Mouse (Mus musculus) left cerebral cortex, postnatal 10 days (tissue): ENCODE data around the gene Grhpr. TPM values are rescaled to one million over a fixed set of nuclear protein-coding genes. Genes with fewer than 3 reads are reported as not detected.
"Not testable (repeated sequence)": the region's sequence is repeated elsewhere in the genome, so short reads cannot be mapped to it uniquely, and the experiment has no call there.

ENCODE experiments used
- DNase-seq, 2 experiments: peaks; one replicate each; pipeline ENCODE4 v3.0.0; 2021 to 2022; ENCODE audit warnings: low spot score in 2 of 2, mixed read lengths in 1 of 2; ENCODE audit errors: extremely low spot score in 1 of 2
- intact Hi-C: fragments of 180-260 bp; cut with DNase I; formaldehyde crosslinking; loops from one replicate; pipeline ENCODE4 v1.15.1; 2025
- total RNA-seq, 2 experiments: library from RNA; stranded (reverse); gene quantifications; 2 replicates each; pipeline ENCODE4 v1.2.3; 2021

Grhpr gene
- total RNA-seq, 2 experiments from 2014 or later, result 9.5 to 10.1 TPM

- no peak for DNase-seq
- intact Hi-C loops, result loop anchor here (10.0 kb wide), 1 partner anchor 844 kb away; no protein-coding TSS in a partner anchor
Measured at GRCm38 (mm10) chr4:45010806-45011415, 29.7 kb downstream of the Grhpr start.

- DNase-seq, result peak in 1 of 2 experiments; percentile 27
- intact Hi-C loops, result loop anchor here (10.0 kb wide), 1 partner anchor 843 kb away; no protein-coding TSS in a partner anchor
Measured at GRCm38 (mm10) chr4:45011581-45012104, 30.4 kb downstream of the Grhpr start.

GRCm38 (mm10) chr4:45012105-45012975 lies 31.1 kb downstream of the Grhpr start, which contains the start of gene Zbtb5:
Gene Zbtb5, minus strand, starts transcription at chr4:45012412.
- intact Hi-C loops, result loop anchor here (10.0 kb wide), 1 partner anchor 842 kb away; no protein-coding TSS in a partner anchor
- DNase-seq, result peak; percentile 100

DNA sequence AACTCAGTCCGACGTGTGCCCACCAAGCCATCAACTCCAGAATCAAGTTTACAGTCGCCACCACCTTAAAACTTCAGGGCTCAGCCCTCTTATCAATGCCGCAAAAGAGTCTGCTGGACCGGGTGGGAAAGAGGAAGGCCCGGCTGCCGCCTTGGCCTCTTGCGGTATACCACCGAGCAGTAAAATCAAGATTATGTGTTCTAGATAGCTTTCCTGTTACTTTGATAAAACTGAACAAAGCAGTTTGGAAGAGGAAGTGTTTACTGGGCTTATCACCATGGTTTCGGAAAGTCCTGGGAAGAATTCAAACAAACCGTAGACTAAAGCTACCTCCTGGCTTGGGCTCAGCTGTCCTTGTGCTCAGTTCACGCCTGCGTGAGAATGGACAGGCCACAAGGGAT lies 31.8 kb downstream of the Grhpr start:
- DNase-seq, result no peak
- intact Hi-C loops, result loop anchor here (10.0 kb wide), 1 partner anchor 842 kb away; no protein-coding TSS in a partner anchor

DNA sequence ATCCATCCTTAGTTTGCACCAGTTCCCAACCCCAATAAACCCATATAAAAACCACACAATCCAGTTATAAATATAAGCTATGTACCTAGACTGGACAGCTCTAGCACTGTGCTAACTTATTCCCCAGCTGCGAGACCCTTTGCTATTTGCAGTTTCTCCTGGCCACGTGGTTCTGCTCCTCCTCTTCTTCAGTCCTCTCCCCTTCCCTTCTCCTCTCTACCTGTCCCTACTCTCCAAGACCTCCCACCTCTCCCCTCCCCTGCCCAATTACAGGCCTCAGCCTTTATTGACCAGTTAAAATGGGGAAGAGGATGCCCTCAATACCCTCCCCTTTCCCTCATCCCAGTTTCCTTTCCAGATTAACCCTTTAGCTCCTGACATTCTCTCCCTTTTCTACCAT lies 32.3 kb downstream of the Grhpr start:
- no peak for DNase-seq
- intact Hi-C loops, result loop anchor here (10.0 kb wide), 1 partner anchor 841 kb away; no protein-coding TSS in a partner anchor

DNA sequence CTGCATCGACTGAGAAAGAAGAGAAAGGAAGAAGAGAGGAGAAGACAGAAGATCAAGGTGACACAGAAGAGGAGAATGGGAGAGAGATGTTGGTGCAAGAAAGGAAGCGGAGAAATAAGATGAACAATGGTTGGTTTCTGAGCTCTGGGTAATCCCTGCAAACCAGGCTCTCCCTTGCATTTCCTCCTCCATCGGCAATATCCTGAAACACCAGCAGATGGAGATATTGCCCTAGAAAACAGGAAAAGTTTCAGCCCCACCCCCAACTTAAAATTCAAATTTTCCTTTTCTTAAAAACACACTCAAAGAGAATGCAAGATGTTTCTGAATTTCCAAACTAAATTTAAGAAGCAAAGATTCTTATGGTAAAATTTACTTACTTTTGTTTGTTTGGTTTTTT lies 34.4 kb downstream of the Grhpr start:
- DNase-seq, result peak in 1 of 2 experiments; percentile 65
- intact Hi-C loops, result loop anchor here (5.0 to 10.0 kb wide), 2 partner anchors 267 to 839 kb away; no protein-coding TSS in a partner anchor

GRCm38 (mm10) chr4:45018452-45018980 lies 37.3 kb downstream of the Grhpr start, which contains the start of gene Polr1e:
Gene Polr1e, plus strand, starts transcription at chr4:45018583.
- intact Hi-C loops, result loop anchor here (5.0 to 10.0 kb wide), 2 partner anchors 264 to 836 kb away; no protein-coding TSS in a partner anchor
- DNase-seq, result peak; percentile 87 to 95

GRCm38 (mm10) chr4:45019009-45019408 lies 37.8 kb downstream of the Grhpr start:
- DNase-seq, result peak in 1 of 2 experiments; percentile 24
- intact Hi-C loops, result loop anchor here (5.0 to 10.0 kb wide), 2 partner anchors 263 to 836 kb away; no protein-coding TSS in a partner anchor

GRCm38 (mm10) chr4:45026459-45026858 lies 45.3 kb downstream of the Grhpr start:
- DNase-seq, result peak in 1 of 2 experiments; percentile 7
- intact Hi-C loops, result no loop called here

- intact Hi-C loops, result no loop called here
- DNase-seq, result no peak
Measured at GRCm38 (mm10) chr4:45032586-45032985, 51.4 kb downstream of the Grhpr start.

DNA sequence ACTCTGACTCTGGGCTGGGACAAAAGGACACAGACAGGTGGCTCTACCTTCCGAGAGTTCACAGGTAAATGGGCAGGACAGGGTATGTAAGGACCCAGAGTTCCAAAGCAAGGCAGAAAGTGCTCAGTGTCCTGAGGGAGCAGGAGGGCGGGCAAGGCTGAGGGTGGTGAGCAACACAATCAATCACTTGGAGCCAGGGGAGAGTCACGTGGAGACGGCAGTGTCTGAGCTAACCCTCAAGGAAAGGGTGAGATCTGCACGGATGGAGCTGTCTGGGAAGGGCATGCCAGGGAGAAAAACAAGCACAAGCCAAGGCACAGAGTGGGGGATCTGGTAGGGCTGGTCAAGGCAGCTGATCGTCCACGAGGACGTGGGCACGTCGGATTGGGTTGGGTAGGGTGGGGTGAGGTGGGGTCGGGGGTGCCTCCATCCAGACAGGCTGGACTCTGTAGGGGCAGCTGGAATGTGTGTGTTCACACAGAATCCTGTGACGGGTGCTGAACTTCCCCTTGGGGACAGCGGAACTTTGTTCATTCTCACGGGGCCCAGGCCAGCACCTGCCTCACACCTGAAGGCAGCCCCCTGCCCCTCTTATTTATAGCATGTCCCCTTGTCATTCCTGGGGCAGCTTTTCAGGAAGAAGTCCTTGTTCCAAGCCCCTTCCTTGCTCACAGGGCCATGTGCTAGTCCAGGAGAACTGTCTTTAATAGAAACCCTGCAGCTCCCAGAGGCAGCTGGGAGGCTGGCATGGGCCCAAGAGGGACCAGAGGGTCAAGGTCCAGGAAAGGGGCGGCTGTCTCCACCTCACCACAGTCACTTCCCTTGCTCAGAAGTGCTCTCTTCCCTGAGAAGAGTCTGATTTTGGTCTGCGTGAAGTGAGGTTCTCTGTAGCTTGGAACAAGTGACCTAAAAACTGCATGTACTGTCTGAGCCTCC lies 53.8 kb downstream of the Grhpr start:
- intact Hi-C loops, result no loop called here
- peak in 1 of 2 experiments; percentile 57 for DNase-seq

GRCm38 (mm10) chr4:45036048-45036447 lies 54.9 kb downstream of the Grhpr start:
- DNase-seq, result no peak
- intact Hi-C loops, result no loop called here

DNA sequence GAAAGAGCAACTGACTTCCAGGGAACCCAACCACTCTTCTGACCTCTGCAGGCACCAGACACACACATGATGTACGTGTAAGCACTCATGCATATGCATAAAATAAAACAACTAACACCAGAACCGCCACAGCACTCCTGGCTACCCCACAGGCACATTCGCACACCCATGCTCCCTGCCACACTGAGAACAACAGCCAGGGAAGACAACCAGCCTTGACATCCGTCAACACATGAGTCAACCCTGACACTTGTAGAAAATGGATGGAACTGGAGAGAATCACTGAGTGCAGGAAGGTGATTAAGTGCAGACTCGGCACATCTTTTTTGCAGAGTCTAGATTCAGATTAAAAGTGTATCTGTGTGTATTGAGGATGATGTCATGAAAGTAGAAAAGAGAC lies 55.4 kb downstream of the Grhpr start:
- DNase-seq, result no peak
- intact Hi-C loops, result no loop called here

GRCm38 (mm10) chr4:45037455-45038410 lies 56.5 kb downstream of the Grhpr start:
- intact Hi-C loops, result no loop called here

DNA sequence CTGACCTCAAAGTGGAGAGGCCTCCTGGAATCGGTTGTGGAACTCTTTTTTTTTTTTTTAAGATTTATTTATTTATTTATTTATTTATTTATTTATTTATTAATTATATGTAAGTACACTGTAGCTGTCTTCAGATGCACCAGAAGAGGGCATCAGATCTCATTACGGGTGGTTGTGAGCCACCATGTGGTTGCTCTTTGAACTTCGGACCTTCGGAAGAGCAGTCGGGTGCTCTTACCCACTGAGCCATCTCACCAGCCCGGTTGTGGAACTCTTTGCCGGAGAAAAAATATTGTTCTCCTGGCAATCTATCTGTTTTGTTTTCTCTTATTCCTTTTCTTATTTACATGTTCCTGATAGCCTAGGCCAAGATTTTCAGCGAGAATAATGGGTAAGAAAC lies 57.7 kb downstream of the Grhpr start:
- DNase-seq, intact Hi-C loops: not testable (repeated sequence)

More at GRCm38 (mm10) chr4:45037455-45038410, 56.5 kb downstream of the Grhpr start:
- DNase-seq, result no peak

DNA sequence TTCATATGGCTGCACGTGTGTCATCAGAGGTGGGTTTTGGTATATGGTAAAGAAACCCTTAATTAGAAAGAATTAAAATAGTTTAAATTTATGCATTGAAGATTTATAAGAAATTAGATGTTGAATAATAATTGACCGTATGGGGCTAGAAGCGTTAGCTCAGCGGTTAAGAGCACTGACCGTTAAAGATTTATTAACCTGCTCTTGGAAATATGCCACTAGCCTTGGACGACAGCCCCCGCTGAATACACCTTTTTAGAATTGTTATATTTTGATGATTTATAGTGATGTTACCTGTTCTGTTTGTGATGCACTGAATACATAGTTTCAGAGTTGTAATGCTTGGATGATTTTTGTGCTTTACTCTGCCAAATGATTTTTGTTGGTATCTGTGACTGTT lies 58.4 kb downstream of the Grhpr start:
- intact Hi-C loops, DNase-seq: not testable (repeated sequence)
